Mouse (Mus musculus): ENCODE data around the gene Olfr798. TPM values are rescaled to one million over a fixed set of nuclear protein-coding genes. Genes with fewer than 3 reads are reported as not detected.

Olfr798 gene
- not detected for polyA plus RNA-seq (2014; fragmentation: Illumina TruSeq; extraction: RNeasy Lipid Tissue Mini Kit (QIAGEN cat#74804); ENCODE audit: low read depth, low replicate concordance)

DNA sequence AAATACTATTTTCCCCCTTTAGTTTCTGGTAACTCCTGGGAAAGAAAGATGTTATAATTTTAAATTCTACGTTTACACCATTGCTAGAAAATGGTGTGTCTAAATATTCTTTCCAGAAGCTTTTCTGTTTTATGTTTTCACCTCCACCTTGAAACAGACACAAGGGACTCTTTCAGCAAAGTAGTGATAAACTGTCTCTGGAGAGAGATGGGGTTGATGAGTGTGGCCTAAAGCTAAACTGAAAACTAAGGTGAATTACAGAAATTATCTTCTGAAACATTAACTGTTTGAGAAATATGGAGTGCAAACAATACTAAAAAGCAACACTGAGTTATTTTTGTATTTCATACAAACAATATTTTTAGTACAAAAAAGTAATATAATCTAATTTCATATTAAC, at the start of gene Olfr798:
Olfr798 (minus strand) TSS at position 101 of the 400 bp plus-strand sequence.

DNA sequence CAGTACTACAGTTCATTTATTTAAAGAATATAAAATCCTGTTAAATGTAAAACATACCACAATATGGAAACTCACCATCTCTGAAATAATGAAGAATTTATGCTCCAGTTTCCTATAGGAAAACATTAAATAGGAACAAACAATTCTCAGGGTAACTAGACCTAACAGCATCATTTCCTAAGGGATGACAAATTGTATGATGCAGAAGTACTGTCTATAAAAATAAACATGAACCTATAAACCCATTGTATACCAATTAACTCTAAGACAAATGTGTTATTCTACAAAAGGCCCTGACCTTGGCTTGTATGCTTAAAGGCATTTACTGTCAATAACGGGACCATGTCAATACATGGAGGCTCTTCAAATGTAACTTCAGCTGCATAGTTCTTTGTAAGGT, 46.0 kb upstream of the Olfr798 start, which contains the start of gene Olfr801:
Olfr801 (minus strand) TSS at position 101 of the 400 bp plus-strand sequence.

DNA sequence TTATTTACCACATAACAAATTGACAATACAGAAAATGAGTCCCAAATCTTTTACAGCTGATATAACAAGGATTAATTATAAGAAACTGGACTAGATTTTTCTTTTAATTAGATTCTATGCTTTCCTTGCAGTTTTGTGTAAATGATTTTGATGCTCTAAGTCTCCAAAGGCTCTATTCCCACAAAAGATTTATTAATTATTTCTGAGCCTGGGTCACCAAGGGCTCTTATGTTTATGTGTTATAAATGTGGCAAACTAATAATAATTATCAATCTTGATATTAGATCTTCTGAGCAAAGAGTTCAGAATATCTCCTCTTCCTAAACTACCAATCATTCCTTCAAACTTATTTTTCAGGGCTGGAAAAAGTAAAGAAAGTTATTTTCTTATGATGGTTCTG, 29.7 kb upstream of the Olfr798 start, which contains the start of gene Olfr800:
Olfr800 (plus strand) TSS at position 301 of the 400 bp plus-strand sequence.

DNA sequence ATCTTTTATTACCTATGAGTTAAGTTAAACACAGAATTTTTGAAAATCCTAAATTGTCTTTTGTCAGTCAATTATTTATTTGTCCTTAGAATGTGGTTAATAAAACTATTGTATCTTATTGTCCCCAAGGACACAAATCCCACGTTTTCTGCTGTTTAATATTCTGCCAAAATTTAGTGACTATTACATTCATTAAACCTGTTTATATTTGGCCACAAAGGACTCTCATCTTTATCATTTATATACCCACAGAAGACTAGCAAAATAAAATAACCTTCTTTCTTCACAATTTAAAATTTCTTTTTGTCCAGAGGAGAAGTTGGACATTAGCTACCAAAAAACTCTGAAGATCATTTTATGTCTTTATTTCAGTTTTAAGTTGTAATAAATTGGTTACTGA, 9.4 kb upstream of the Olfr798 start, which contains the start of gene Olfr799:
Olfr799 (plus strand) TSS at position 301 of the 400 bp plus-strand sequence.

DNA sequence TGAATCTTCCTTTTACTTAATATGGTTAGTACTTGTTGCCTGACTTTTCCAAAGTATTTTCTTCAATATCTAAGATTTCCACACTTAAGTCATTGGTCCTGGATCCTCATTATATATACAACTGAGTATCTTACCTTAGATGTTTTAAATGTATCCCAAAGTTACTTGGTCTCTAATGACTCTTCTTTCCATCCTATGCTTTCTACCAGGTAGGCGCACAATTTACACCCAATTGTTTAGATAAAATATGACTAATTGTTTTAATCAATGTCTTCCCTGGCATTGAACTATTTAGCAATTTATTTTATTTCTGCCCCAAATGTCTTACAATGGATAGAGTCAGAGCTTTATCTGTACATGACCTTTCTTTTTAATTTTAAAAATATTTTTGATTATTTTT, 15.3 kb downstream of the Olfr798 start, which contains the start of gene Olfr796:
Olfr796 (minus strand) TSS at position 101 of the 400 bp plus-strand sequence.

Other genes with a start within 250 kb of the Olfr798 start
- gene Olfr784, start 243.9 kb downstream of the Olfr798 start, polyA plus RNA-seq (2014; fragmentation: Illumina TruSeq; extraction: RNeasy Lipid Tissue Mini Kit (QIAGEN cat#74804); ENCODE audit: low read depth, low replicate concordance) = not detected
- not detected for gene Olfr785, start 222.5 kb downstream of the Olfr798 start, polyA plus RNA-seq (2014; fragmentation: Illumina TruSeq; extraction: RNeasy Lipid Tissue Mini Kit (QIAGEN cat#74804); ENCODE audit: low read depth, low replicate concordance)
- not detected for gene Olfr786, start 200.6 kb downstream of the Olfr798 start, polyA plus RNA-seq (2014; fragmentation: Illumina TruSeq; extraction: RNeasy Lipid Tissue Mini Kit (QIAGEN cat#74804); ENCODE audit: low read depth, low replicate concordance)
- gene Olfr787, start 166.1 kb downstream of the Olfr798 start, polyA plus RNA-seq (2014; fragmentation: Illumina TruSeq; extraction: RNeasy Lipid Tissue Mini Kit (QIAGEN cat#74804); ENCODE audit: low read depth, low replicate concordance) = 2.5 TPM
- gene Olfr788, start 156.9 kb downstream of the Olfr798 start, polyA plus RNA-seq (2014; fragmentation: Illumina TruSeq; extraction: RNeasy Lipid Tissue Mini Kit (QIAGEN cat#74804); ENCODE audit: low read depth, low replicate concordance) = 2.0 TPM
- gene Olfr789, start 143.2 kb downstream of the Olfr798 start, polyA plus RNA-seq (2014; fragmentation: Illumina TruSeq; extraction: RNeasy Lipid Tissue Mini Kit (QIAGEN cat#74804); ENCODE audit: low read depth, low replicate concordance) = 0.25 TPM
- gene Olfr790, start 129.4 kb downstream of the Olfr798 start, polyA plus RNA-seq (2014; fragmentation: Illumina TruSeq; extraction: RNeasy Lipid Tissue Mini Kit (QIAGEN cat#74804); ENCODE audit: low read depth, low replicate concordance) = 0.53 TPM
- gene Olfr791, start 106.1 kb downstream of the Olfr798 start, polyA plus RNA-seq (2014; fragmentation: Illumina TruSeq; extraction: RNeasy Lipid Tissue Mini Kit (QIAGEN cat#74804); ENCODE audit: low read depth, low replicate concordance) = not detected
- gene Olfr792, start 88.8 kb downstream of the Olfr798 start, polyA plus RNA-seq (2014; fragmentation: Illumina TruSeq; extraction: RNeasy Lipid Tissue Mini Kit (QIAGEN cat#74804); ENCODE audit: low read depth, low replicate concordance) = 0.13 TPM
- gene Olfr794, start 60.3 kb downstream of the Olfr798 start, polyA plus RNA-seq (2014; fragmentation: Illumina TruSeq; extraction: RNeasy Lipid Tissue Mini Kit (QIAGEN cat#74804); ENCODE audit: low read depth, low replicate concordance) = 0.08 TPM
- gene Olfr796, start 15.4 kb downstream of the Olfr798 start, polyA plus RNA-seq (2014; fragmentation: Illumina TruSeq; extraction: RNeasy Lipid Tissue Mini Kit (QIAGEN cat#74804); ENCODE audit: low read depth, low replicate concordance) = not detected
- gene Olfr799, start 9.6 kb upstream of the Olfr798 start, polyA plus RNA-seq (2014; fragmentation: Illumina TruSeq; extraction: RNeasy Lipid Tissue Mini Kit (QIAGEN cat#74804); ENCODE audit: low read depth, low replicate concordance) = not detected
- not detected for gene Olfr800, start 29.8 kb upstream of the Olfr798 start, polyA plus RNA-seq (2014; fragmentation: Illumina TruSeq; extraction: RNeasy Lipid Tissue Mini Kit (QIAGEN cat#74804); ENCODE audit: low read depth, low replicate concordance)
- not detected for gene Olfr801, start 45.9 kb upstream of the Olfr798 start, polyA plus RNA-seq (2014; fragmentation: Illumina TruSeq; extraction: RNeasy Lipid Tissue Mini Kit (QIAGEN cat#74804); ENCODE audit: low read depth, low replicate concordance)
- not detected for gene Olfr802, start 60.2 kb upstream of the Olfr798 start, polyA plus RNA-seq (2014; fragmentation: Illumina TruSeq; extraction: RNeasy Lipid Tissue Mini Kit (QIAGEN cat#74804); ENCODE audit: low read depth, low replicate concordance)
- gene Olfr803, start 66.4 kb upstream of the Olfr798 start, polyA plus RNA-seq (2014; fragmentation: Illumina TruSeq; extraction: RNeasy Lipid Tissue Mini Kit (QIAGEN cat#74804); ENCODE audit: low read depth, low replicate concordance) = not detected
- not detected for gene Olfr804, start 75.3 kb upstream of the Olfr798 start, polyA plus RNA-seq (2014; fragmentation: Illumina TruSeq; extraction: RNeasy Lipid Tissue Mini Kit (QIAGEN cat#74804); ENCODE audit: low read depth, low replicate concordance)
- gene Olfr805, start 101.4 kb upstream of the Olfr798 start, polyA plus RNA-seq (2014; fragmentation: Illumina TruSeq; extraction: RNeasy Lipid Tissue Mini Kit (QIAGEN cat#74804); ENCODE audit: low read depth, low replicate concordance) = not detected
- gene Olfr806, start 114.0 kb upstream of the Olfr798 start, polyA plus RNA-seq (2014; fragmentation: Illumina TruSeq; extraction: RNeasy Lipid Tissue Mini Kit (QIAGEN cat#74804); ENCODE audit: low read depth, low replicate concordance) = not detected
- gene Olfr807, start 129.9 kb upstream of the Olfr798 start, polyA plus RNA-seq (2014; fragmentation: Illumina TruSeq; extraction: RNeasy Lipid Tissue Mini Kit (QIAGEN cat#74804); ENCODE audit: low read depth, low replicate concordance) = not detected
- gene Olfr808, start 137.5 kb upstream of the Olfr798 start, polyA plus RNA-seq (2014; fragmentation: Illumina TruSeq; extraction: RNeasy Lipid Tissue Mini Kit (QIAGEN cat#74804); ENCODE audit: low read depth, low replicate concordance) = not detected
- not detected for gene Olfr809, start 146.7 kb upstream of the Olfr798 start, polyA plus RNA-seq (2014; fragmentation: Illumina TruSeq; extraction: RNeasy Lipid Tissue Mini Kit (QIAGEN cat#74804); ENCODE audit: low read depth, low replicate concordance)
- not detected for gene Olfr810, start 167.0 kb upstream of the Olfr798 start, polyA plus RNA-seq (2014; fragmentation: Illumina TruSeq; extraction: RNeasy Lipid Tissue Mini Kit (QIAGEN cat#74804); ENCODE audit: low read depth, low replicate concordance)
- not detected for gene Olfr811, start 176.5 kb upstream of the Olfr798 start, polyA plus RNA-seq (2014; fragmentation: Illumina TruSeq; extraction: RNeasy Lipid Tissue Mini Kit (QIAGEN cat#74804); ENCODE audit: low read depth, low replicate concordance)
- not detected for gene Olfr812, start 218.2 kb upstream of the Olfr798 start, polyA plus RNA-seq (2014; fragmentation: Illumina TruSeq; extraction: RNeasy Lipid Tissue Mini Kit (QIAGEN cat#74804); ENCODE audit: low read depth, low replicate concordance)
- gene Olfr813, start 227.4 kb upstream of the Olfr798 start, polyA plus RNA-seq (2014; fragmentation: Illumina TruSeq; extraction: RNeasy Lipid Tissue Mini Kit (QIAGEN cat#74804); ENCODE audit: low read depth, low replicate concordance) = not detected

Measured in testis, adult 10 weeks (tissue).